Mouse (Mus musculus): ENCODE measurements around the gene Clybl. TPM values are rescaled to one million over a fixed set of nuclear protein-coding genes. Genes with fewer than 3 reads are reported as not detected.
A peak's percentile ranks its signal among the peaks of the same experiment; 100 is the strongest.

Gene Clybl
- polyA plus RNA-seq, 1 experiment from 2014 or later = 8.4 TPM

DNA sequence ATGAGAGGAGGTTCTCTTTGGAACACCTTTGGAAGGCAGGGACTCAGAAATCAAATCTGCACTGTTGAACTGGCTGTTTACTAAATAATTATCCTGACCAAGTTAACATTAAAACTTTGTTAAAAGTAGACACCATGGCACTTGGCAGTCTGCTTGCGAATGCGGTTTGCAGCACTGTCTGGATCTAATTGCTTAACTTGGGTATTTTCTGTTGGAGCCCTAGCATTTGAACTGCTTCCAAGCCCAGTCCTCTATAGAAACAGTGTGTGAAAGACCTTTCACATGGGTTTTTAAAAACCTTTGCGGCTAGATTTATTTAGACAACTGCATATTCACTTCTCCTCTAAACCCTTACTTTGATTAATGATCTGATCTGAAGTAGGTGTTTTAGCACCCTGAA is 242.9 kb downstream of the Clybl start:
- Histone ChIP-seq H3K27me3 (replicated peaks; ENCODE audit: control insufficient read depth, insufficient read depth, low read length) (no peaks in the 10 kb centered on the region), H3K9ac (replicated peaks; ENCODE audit: low read depth, low read length) (no peak overlapping the region), H3K4me1 (replicated peaks; ENCODE audit: control insufficient read depth, insufficient read depth, low read length) (0 out of 2 replicates have a peak, but pooled peaks cover 4% of the 10 kb centered on the region), H3K4me2 (ENCODE audit: low read length) (no peak overlapping the region), H3K9me3 (ENCODE audit: control insufficient read depth, low read length) (no peaks in the 10 kb centered on the region), H3K36me3 (ENCODE audit: control insufficient read depth, insufficient read depth) (no peaks in the 10 kb centered on the region), H3K4me3 (replicated peaks; ENCODE audit: low read length) (no peak overlapping the region), H3K27ac (ENCODE audit: low read length) (no peak overlapping the region)
- ATAC-seq = no peak
- 23% methylated on average over 3 of the region's 3 CpGs for WGBS

DNA sequence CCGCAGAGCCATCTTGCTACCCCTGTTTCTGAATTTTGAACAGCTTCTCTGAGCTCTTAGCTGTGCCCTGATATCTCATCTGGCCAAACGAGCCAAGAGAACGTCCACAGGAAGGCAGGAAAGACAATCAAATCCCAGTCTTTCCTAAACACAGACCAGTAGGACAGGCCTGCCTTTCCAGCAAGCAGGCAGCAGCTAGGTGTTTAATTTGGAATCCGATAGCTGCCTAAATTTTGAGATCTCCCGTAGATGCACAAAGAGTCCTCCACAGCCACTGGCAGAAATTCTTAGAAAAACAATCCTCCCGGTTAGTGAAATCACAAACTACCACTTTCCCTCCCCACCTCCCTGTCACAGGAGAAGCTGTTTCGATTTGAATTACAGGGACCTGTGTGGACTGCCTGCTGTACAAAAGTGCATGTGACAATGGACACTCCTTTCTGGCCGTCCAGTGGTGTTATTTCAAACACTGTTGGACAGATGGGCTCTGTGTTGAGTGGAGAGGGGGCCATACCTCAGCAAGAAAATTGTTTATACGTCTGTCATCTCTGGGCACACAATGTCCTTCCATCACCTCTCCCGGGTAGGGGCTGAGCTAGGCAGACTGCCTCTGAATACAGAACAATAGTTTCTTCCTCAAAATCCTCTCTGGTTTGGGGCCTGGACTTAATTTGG is 245.2 kb downstream of the Clybl start:
- H3K36me3 ChIP-seq (ENCODE audit: control insufficient read depth, insufficient read depth) = no peaks in the 10 kb centered on the region
- WGBS = 53% methylated on average over 10 of the region's 10 CpGs
- H3K9ac ChIP-seq (replicated peaks; ENCODE audit: low read depth, low read length) = no peak overlapping the region
- ATAC-seq = no peak
- H3K9me3 ChIP-seq (ENCODE audit: control insufficient read depth, low read length) = no peaks in the 10 kb centered on the region
- H3K27me3 ChIP-seq (replicated peaks; ENCODE audit: control insufficient read depth, insufficient read depth, low read length) = no peaks in the 10 kb centered on the region
- H3K27ac ChIP-seq (ENCODE audit: low read length) = no peak overlapping the region
- no peak overlapping the region for H3K4me2 ChIP-seq (ENCODE audit: low read length)
- no peak overlapping the region for H3K4me3 ChIP-seq (replicated peaks; ENCODE audit: low read length)
- 0 out of 2 replicates have a peak, but pooled peaks cover 4% of the 10 kb centered on the region for H3K4me1 ChIP-seq (replicated peaks; ENCODE audit: control insufficient read depth, insufficient read depth, low read length)

DNA sequence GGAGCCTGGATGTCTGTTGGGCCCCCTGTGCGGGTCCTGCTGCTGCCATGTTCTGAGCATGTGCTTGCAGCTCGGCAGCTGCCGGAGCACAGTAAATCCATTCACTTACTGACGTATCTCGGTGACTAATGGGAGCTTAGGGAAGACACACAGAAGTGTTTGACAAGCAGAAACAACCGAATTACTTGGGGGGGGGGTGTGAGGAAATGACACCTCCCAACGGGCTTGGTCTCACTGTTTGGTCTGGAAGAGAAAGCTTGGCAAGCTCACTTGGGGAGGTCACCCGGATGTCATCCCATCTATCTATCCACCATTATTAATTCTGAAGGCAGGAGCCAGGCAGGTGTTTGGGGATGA is 245.7 kb downstream of the Clybl start:
- Histone ChIP-seq H3K27ac (ENCODE audit: low read length) (no peak overlapping the region), H3K9me3 (ENCODE audit: control insufficient read depth, low read length) (no peaks in the 10 kb centered on the region), H3K27me3 (replicated peaks; ENCODE audit: control insufficient read depth, insufficient read depth, low read length) (no peaks in the 10 kb centered on the region), H3K4me2 (ENCODE audit: low read length) (no peak overlapping the region), H3K4me3 (replicated peaks; ENCODE audit: low read length) (no peak overlapping the region), H3K4me1 (replicated peaks; ENCODE audit: control insufficient read depth, insufficient read depth, low read length) (0 out of 2 replicates have a peak, but pooled peaks cover 4% of the 10 kb centered on the region), H3K36me3 (ENCODE audit: control insufficient read depth, insufficient read depth) (no peaks in the 10 kb centered on the region), H3K9ac (replicated peaks; ENCODE audit: low read depth, low read length) (no peak overlapping the region)
- WGBS = 52% methylated on average over 8 of the region's 8 CpGs
- ATAC-seq = no peak

DNA sequence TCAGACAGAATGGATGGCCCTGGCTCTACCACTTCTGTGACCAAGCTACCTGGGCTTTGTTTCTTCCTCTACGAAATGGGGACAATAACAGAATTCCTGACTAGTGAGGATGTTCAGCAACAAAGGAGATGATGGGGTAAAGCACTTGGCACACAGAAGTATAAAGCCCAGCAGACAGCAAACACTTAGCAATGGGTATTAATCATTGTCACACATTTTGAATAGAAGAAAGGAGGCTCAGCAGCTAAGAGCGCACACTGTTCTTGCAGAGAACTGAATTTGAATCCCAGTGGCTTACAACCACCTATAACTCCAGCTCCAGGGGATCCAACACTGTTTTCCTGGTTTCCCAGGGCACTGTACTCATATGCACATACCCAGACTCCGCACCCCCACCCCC is 246.2 kb downstream of the Clybl start:
- no peak overlapping the region for H3K9ac ChIP-seq (replicated peaks; ENCODE audit: low read depth, low read length)
- ATAC-seq = no peak
- no peak overlapping the region for H3K4me2 ChIP-seq (ENCODE audit: low read length)
- no peak overlapping the region for H3K4me3 ChIP-seq (replicated peaks; ENCODE audit: low read length)
- no peaks in the 10 kb centered on the region for H3K36me3 ChIP-seq (ENCODE audit: control insufficient read depth, insufficient read depth)
- WGBS = 88% methylated on average over 3 of the region's 3 CpGs
- no peak overlapping the region for H3K27ac ChIP-seq (ENCODE audit: low read length)
- H3K4me1 ChIP-seq (replicated peaks; ENCODE audit: control insufficient read depth, insufficient read depth, low read length) = 0 out of 2 replicates have a peak, but pooled peaks cover 4% of the 10 kb centered on the region
- H3K27me3 ChIP-seq (replicated peaks; ENCODE audit: control insufficient read depth, insufficient read depth, low read length) = no peaks in the 10 kb centered on the region
- H3K9me3 ChIP-seq (ENCODE audit: control insufficient read depth, low read length) = no peaks in the 10 kb centered on the region

DNA sequence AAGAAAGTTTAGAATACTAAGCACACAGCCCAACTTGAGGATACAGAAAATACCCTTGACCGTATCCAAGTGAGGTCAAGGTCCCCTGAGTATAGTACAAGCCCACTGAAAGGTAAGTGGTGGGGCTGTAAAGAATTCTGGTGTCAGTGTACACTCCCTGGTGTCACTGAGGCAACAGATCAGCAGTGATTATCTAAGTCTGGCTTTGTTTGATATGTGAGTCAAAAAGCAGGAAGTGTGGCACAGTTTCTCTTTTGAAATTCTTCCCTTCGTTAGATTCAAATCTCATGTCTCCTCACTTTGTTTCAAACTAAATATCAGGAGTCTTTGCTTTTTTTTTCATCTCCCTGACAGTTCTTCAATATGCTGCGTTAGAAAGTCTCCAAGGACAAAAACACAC is 251.1 kb downstream of the Clybl start:
- H3K4me2 ChIP-seq (ENCODE audit: low read length) = no peak overlapping the region
- no peak overlapping the region for H3K27ac ChIP-seq (ENCODE audit: low read length)
- ATAC-seq = no peak

DNA sequence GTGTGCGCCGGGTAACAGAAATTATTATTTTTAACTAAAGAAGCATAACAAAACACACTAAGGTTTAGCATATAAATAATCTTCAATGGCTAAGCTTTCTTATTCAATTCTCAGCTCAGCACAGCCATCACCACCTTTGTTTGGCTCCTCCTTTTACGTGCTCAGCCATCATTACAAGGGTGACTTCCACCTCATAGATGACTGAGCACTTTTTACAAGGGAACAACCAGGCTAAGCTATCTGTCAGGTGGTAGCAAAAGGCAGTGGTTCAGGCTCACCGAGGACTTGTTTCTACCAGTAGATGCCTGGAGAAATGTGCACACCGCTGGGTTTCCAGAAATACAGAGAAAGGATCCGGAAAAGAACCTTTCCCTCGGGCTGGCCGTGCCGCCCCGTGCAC is 252.5 kb downstream of the Clybl start:
- Histone ChIP-seq H3K4me1 (replicated peaks; ENCODE audit: control insufficient read depth, insufficient read depth, low read length) (no peaks in the 10 kb centered on the region), H3K4me2 (ENCODE audit: low read length) (no peak overlapping the region), H3K9me3 (ENCODE audit: control insufficient read depth, low read length) (no peaks in the 10 kb centered on the region), H3K36me3 (ENCODE audit: control insufficient read depth, insufficient read depth) (no peaks in the 10 kb centered on the region), H3K9ac (replicated peaks; ENCODE audit: low read depth, low read length) (no peak overlapping the region), H3K4me3 (replicated peaks; ENCODE audit: low read length) (no peak overlapping the region), H3K27ac (ENCODE audit: low read length) (no peak overlapping the region), H3K27me3 (replicated peaks; ENCODE audit: control insufficient read depth, insufficient read depth, low read length) (no peaks in the 10 kb centered on the region)
- WGBS = 87% methylated on average over 10 of the region's 10 CpGs
- no peak for ATAC-seq

More for the DNA sequence above, 251.1 kb downstream of the Clybl start:
- H3K36me3 ChIP-seq (ENCODE audit: control insufficient read depth, insufficient read depth) = no peaks in the 10 kb centered on the region
- H3K27me3 ChIP-seq (replicated peaks; ENCODE audit: control insufficient read depth, insufficient read depth, low read length) = no peaks in the 10 kb centered on the region
- H3K9me3 ChIP-seq (ENCODE audit: control insufficient read depth, low read length) = no peaks in the 10 kb centered on the region
- WGBS = 56% methylated on average over 3 of the region's 3 CpGs
- no peak overlapping the region for H3K9ac ChIP-seq (replicated peaks; ENCODE audit: low read depth, low read length)
- H3K4me3 ChIP-seq (replicated peaks; ENCODE audit: low read length) = no peak overlapping the region
- no peaks in the 10 kb centered on the region for H3K4me1 ChIP-seq (replicated peaks; ENCODE audit: control insufficient read depth, insufficient read depth, low read length)

DNA sequence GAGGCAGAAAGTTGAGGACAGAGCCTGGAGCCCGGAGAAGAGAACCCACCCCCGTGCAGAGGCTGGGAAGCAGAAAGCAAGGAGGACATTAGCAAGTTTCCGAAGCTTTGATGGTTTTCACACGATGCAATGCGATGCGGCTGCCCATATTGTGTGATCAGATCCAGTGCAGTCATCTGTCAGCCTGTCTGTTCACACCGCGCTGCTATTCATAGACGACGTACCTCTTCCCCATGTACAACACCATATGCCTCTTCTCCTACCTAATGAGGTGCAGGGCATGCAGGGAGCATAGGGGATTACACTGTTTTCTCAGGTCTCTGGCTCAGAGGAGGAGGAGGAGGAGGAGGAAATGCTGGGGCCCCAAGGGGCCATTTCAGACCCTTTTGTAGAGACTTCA is 255.3 kb downstream of the Clybl start:
- Histone ChIP-seq H3K4me2 (ENCODE audit: low read length) (no peak overlapping the region), H3K4me3 (replicated peaks; ENCODE audit: low read length) (no peak overlapping the region), H3K36me3 (ENCODE audit: control insufficient read depth, insufficient read depth) (no peaks in the 10 kb centered on the region), H3K27ac (ENCODE audit: low read length) (no peak overlapping the region), H3K9me3 (ENCODE audit: control insufficient read depth, low read length) (no peaks in the 10 kb centered on the region), H3K9ac (replicated peaks; ENCODE audit: low read depth, low read length) (no peak overlapping the region), H3K4me1 (replicated peaks; ENCODE audit: control insufficient read depth, insufficient read depth, low read length) (no peaks in the 10 kb centered on the region), H3K27me3 (replicated peaks; ENCODE audit: control insufficient read depth, insufficient read depth, low read length) (no peaks in the 10 kb centered on the region)
- ATAC-seq = peak; percentile 88
- WGBS = 48% methylated on average over 10 of the region's 10 CpGs

DNA sequence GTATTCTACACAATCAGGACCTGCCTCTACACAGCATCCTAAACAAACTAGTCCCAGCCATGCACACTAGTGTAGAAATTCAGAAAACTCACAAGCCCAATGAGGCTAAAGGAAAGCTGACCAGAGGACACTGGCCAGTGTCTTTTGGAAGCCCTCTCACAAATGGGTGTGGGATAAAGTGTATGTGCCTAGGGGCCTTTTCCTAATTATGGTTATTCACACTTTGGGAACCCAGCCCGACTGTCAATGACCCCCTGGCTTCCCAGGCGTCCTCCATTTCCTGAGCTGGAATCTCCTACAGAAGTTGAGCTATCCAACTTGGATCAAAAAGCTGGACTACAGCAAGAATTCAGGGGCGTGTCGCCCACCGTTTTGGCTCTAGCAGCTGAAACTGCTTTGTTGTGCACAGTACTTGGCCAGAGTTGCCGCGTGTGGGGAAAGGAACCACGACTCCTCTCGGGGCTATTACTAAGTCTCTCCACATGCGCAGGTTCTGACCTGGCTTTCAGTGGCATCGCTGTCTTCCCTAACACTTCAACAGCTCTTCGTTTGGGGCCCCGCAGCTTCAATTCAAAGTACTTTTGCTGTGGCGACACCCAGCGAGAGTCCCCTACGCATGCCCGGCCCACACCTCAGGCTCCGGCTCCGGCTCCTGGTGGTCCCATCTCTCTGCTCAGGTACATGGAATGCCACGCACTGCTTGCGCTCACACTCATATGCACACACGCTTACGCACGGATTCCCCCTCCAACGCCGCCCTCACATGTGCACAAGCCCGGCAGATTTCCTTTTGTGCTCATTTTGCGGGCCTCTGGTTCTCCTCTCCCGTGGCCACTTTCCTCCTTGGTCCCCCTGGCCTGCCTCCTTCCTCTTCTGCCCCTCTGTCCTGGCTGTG is 268.3 kb downstream of the Clybl start:
- no peaks in the 10 kb centered on the region for H3K36me3 ChIP-seq (ENCODE audit: control insufficient read depth, insufficient read depth)
- H3K4me3 ChIP-seq (replicated peaks; ENCODE audit: low read length) = peak overlapping the region; percentile 42
- H3K4me1 ChIP-seq (replicated peaks; ENCODE audit: control insufficient read depth, insufficient read depth, low read length) = peaks cover 37% of the 10 kb centered on the region
- no peak for ATAC-seq
- peaks cover 26% of the 10 kb centered on the region for H3K27me3 ChIP-seq (replicated peaks; ENCODE audit: control insufficient read depth, insufficient read depth, low read length)
- no peaks in the 10 kb centered on the region for H3K9me3 ChIP-seq (ENCODE audit: control insufficient read depth, low read length)
- H3K27ac ChIP-seq (ENCODE audit: low read length) = peak overlapping the region; percentile 20
- 3% methylated on average over 29 of the region's 29 CpGs for WGBS
- H3K4me2 ChIP-seq (ENCODE audit: low read length) = peak overlapping the region; percentile 54
- peak overlapping the region; percentile 47 for H3K9ac ChIP-seq (replicated peaks; ENCODE audit: low read depth, low read length)

DNA sequence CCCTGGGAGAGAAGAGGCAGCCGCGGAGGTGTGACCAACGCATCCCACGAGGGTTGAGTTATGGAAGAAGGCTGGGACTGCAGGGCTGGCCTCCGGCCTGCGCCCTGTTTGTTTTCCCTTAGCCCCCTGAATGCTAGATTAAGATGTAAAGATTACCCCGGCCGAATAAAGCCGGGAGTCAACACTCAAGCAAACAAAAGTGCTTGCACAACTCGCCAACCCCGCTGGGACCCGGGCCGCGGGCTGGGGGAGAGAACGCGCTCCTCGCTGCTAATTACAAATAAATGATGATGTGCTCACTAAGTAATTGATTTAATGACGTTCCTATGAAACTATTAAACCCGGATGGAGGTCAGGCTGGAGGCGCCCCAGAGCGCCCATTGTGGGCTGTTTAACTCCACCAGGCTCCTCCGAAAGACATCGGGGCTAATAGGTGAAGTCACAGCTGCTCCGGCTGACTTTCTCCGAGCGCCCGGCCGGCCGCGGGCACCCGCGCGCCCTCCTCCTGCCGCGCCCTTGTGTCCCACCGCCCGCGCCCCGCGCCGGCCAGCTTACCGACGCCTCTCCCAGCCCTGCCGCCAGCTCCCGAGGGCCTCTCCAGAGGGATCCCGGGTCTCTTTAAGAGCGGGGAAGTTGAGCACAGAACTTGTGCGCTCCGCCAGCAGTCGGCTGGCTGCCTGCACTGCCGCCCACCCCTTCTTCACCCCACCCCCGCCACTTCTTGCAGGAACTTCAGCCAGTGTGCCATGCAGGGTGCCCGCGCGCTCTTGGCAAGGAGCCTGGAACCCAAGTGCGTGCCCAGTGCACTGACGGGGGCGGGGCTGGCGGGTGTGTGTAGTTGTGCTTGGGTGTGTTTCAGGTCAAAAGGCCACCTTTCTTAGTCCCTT is 269.2 kb downstream of the Clybl start, which contains the start of gene Gm5089:
Gene Gm5089, minus strand, starts transcription at position 620 of the 887 bp plus-strand sequence.
- Histone ChIP-seq H3K4me1 (replicated peaks; ENCODE audit: control insufficient read depth, insufficient read depth, low read length) (peaks cover 37% of the 10 kb centered on the region), H3K36me3 (ENCODE audit: control insufficient read depth, insufficient read depth) (no peaks in the 10 kb centered on the region), H3K9me3 (ENCODE audit: control insufficient read depth, low read length) (no peaks in the 10 kb centered on the region), H3K4me3 (replicated peaks; ENCODE audit: low read length) (peak within 1 kb of the TSS; percentile 42), H3K27me3 (replicated peaks; ENCODE audit: control insufficient read depth, insufficient read depth, low read length) (peaks cover 29% of the 10 kb centered on the region), H3K4me2 (ENCODE audit: low read length) (peak within 1 kb of the TSS; percentile 54), H3K9ac (replicated peaks; ENCODE audit: low read depth, low read length) (peak within 1 kb of the TSS; percentile 47), H3K27ac (ENCODE audit: low read length) (peak within 1 kb of the TSS; percentile 39)
- peak; percentile 47 for ATAC-seq
- WGBS = under 1% methylated on average over 59 of the region's 59 CpGs
